Mouse (Mus musculus) cerebellum, adult 2 months (tissue): ENCODE data around the gene Hoxb1. TPM values are rescaled to one million over a fixed set of nuclear protein-coding genes. Genes with fewer than 3 reads are reported as not detected.

Experiments used
- DNase-seq, 2 experiments: peaks; one replicate each; pipeline ENCODE4 v3.0.0; 2021
- H3K27ac ChIP-seq: fragments of 200-500 bp; 2 replicates; pipeline ENCODE4 v1.5.1; 2012; ENCODE audit warnings: low read length, control low read depth, inconsistent platforms; ENCODE audit not compliant: insufficient read depth
- H3K27me3 ChIP-seq: fragments of 200-500 bp; 2 replicates; pipeline ENCODE4 v1.6.1; 2012; ENCODE audit warnings: inconsistent platforms, mild to moderate bottlenecking, low read length, moderate library complexity; ENCODE audit not compliant: control insufficient read depth, insufficient read depth
- H3K4me1 ChIP-seq: fragments of 200-500 bp; 2 replicates; pipeline ENCODE4 v1.6.1; 2011; ENCODE audit warnings: low read length; ENCODE audit not compliant: control insufficient read depth, insufficient read depth
- H3K4me3 ChIP-seq: fragments of 200-500 bp; replicated peaks from 2 replicates; pipeline ENCODE3; 2011; ENCODE audit warnings: mild to moderate bottlenecking, low read depth, low read length, control low read depth; ENCODE audit not compliant: insufficient read depth
- CTCF ChIP-seq: fragments of 200-500 bp; IDR thresholded peaks from 2 replicates; pipeline ENCODE4 v1.5.1; 2011; ENCODE audit warnings: low read depth, mild to moderate bottlenecking, control low read depth, low read length, moderate library complexity, borderline replicate concordance; ENCODE audit not compliant: insufficient read depth
- POLR2A ChIP-seq: fragments of 200-500 bp; IDR thresholded peaks from 2 replicates; pipeline ENCODE4 v1.6.1; 2011; ENCODE audit warnings: low read length, control low read depth, borderline replicate concordance; ENCODE audit not compliant: insufficient read depth
- WGBS: fragments of 180-500 bp; shearing (Covaris S2); methylation state at CpG from one replicate; pipeline ENCODE4 v1.1.7; 2018; 5-methylcytosine and 5-hydroxymethylcytosine counted together
- polyA plus RNA-seq: library from polyadenylated mRNA; depleted of rRNA; stranded (reverse); fragments of >200 nt; gene quantifications from 2 replicates; pipeline ENCODE4 v1.2.3, GENCODE M21; 2012

The Hoxb1 gene
- polyA plus RNA-seq, 1 experiment, result not detected

GRCm38 (mm10) chr11:96327122-96327521 lies 38.4 kb upstream of the Hoxb1 start:
- Histone ChIP-seq H3K4me3 (no peak overlapping the region), H3K27ac (no peak overlapping the region), H3K4me1 (no peaks in the 10 kb centered on the region), H3K27me3 (peaks cover 3% of the 10 kb centered on the region; the same call in 1 of the 2 replicates)
- no peak for DNase-seq
- WGBS, result 4% methylated on average over 7 of the region's 7 CpGs
- TF ChIP-seq POLR2A (no peak), CTCF (no peak)

GRCm38 (mm10) chr11:96327750-96328149 lies 37.8 kb upstream of the Hoxb1 start:
- H3K27ac ChIP-seq, result no peak overlapping the region
- 6% methylated on average over 5 of the region's 5 CpGs for WGBS

GRCm38 (mm10) chr11:96328605-96329004 lies 36.9 kb upstream of the Hoxb1 start:
- no peak overlapping the region for H3K4me3 ChIP-seq
- peaks cover 6% of the 10 kb centered on the region; the same call in 1 of the 2 replicates for H3K27me3 ChIP-seq
- TF ChIP-seq POLR2A (no peak), CTCF (no peak)
- H3K27ac ChIP-seq, result no peak overlapping the region
- H3K4me1 ChIP-seq, result no peaks in the 10 kb centered on the region
- 10% methylated on average over 8 of the region's 8 CpGs for WGBS
- no peak for DNase-seq

More at GRCm38 (mm10) chr11:96327750-96328149, 37.8 kb upstream of the Hoxb1 start:
- H3K4me1 ChIP-seq, result no peaks in the 10 kb centered on the region
- DNase-seq, result no peak
- H3K4me3 ChIP-seq, result no peak overlapping the region
- H3K27me3 ChIP-seq, result peaks cover 5% of the 10 kb centered on the region; the same call in 1 of the 2 replicates
- TF ChIP-seq POLR2A (no peak), CTCF (no peak)

- DNase-seq, result no peak
- H3K4me3 ChIP-seq, result no peak overlapping the region
- WGBS, result 3% methylated on average over 8 of the region's 8 CpGs
- no peak for TF ChIP-seq POLR2A
- TF ChIP-seq CTCF, result no peak
- no peaks in the 10 kb centered on the region for H3K4me1 ChIP-seq
- H3K27ac ChIP-seq, result no peak overlapping the region
- H3K27me3 ChIP-seq, result peaks cover 5% of the 10 kb centered on the region; the same call in 1 of the 2 replicates
Observed at GRCm38 (mm10) chr11:96332105-96332504, 33.4 kb upstream of the Hoxb1 start.

- H3K27ac ChIP-seq, result no peak overlapping the region
- H3K27me3 ChIP-seq, result peaks cover 5% of the 10 kb centered on the region; the same call in 1 of the 2 replicates
- no peaks in the 10 kb centered on the region for H3K4me1 ChIP-seq
- H3K4me3 ChIP-seq, result no peak overlapping the region
- DNase-seq, result no peak
- no peak for TF ChIP-seq POLR2A
- TF ChIP-seq CTCF, result no peak
- 1% methylated on average over 35 of the region's 35 CpGs for WGBS
Observed at GRCm38 (mm10) chr11:96332618-96333032, 32.9 kb upstream of the Hoxb1 start.

DNA sequence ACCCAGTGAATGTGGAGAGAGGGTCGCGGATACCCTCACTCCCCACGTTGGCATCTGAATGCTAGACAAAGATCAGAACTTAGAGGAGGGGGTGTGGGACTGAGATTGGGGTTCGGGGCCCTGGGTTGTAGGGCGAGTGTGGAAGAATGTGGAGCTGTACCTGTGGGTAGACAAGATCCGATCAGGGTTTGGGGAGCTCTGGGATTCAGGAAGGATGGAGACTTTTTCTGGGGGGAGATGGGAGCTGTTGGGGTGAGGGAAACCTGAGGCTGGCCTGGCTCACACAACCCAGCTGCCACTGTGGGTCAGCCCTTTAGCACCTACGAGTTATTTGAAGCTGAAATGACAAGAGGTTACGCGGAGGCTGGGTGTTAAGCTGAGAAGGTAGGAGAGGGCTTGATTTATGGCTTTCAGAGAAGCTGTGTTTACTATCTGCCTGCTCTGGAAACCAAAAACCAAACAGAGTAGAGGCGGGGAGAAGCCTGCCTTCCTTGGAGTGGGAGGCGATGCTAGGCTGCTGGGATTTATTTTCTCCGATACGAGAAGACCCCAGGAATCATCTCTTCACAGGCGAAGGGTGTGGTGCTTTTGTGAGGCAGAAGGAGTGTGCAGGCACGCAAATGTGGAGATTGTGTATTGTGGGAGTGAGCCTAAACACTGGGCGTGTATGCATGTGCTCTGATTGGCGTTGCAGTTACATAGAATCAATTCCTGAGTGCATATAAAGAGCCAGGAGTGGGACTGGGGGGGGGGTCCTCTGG lies 32.1 kb upstream of the Hoxb1 start:
- H3K27ac ChIP-seq, result no peak overlapping the region
- no peaks in the 10 kb centered on the region for H3K4me1 ChIP-seq
- peaks cover 5% of the 10 kb centered on the region; the same call in 1 of the 2 replicates for H3K27me3 ChIP-seq
- H3K4me3 ChIP-seq, result no peak overlapping the region
- TF ChIP-seq CTCF, result no peak
- no peak for TF ChIP-seq POLR2A
- DNase-seq, result no peak
- WGBS, result 4% methylated on average over 17 of the region's 17 CpGs

DNA sequence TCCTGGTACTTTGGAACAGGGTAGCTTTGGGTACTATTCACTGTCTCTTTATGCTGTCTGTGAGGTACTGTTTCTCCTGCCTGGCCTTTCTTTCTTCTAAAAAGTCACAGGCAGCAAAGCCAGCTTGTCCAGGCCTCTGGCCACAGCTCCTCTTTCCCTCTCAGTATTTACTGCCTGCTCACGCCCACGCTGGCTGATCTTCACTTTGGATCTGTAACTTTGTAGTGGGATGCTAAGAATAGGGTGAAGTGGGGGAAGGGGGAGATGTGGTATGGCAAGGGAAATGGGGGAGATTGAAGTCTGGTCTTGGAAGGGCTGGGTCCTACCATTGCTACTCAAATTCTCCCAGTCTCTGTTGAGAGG lies 31.6 kb upstream of the Hoxb1 start:
- no peak overlapping the region for H3K27ac ChIP-seq
- 8% methylated on average over 2 of the region's 2 CpGs for WGBS

DNA sequence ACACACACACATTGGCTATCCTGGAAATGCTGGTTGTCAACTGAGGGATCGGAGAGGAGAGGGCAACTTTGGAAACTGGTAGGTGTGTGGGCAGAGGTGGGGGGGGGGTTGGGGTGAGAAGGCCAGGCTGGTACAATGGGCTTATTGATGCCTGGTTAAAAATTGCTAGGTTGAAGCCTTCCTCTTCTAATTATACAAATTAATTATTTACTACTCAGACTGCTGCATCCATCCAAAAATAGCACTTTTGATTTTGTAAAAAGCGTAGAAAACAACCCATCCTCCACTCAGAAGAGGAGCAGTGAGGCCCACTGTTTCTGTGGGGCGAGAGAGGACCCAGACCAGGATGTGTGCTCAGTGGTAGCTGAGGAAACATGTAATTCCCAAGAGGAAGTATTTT lies 30.6 kb upstream of the Hoxb1 start:
- Histone ChIP-seq H3K27ac (no peak overlapping the region), H3K4me1 (no peaks in the 10 kb centered on the region), H3K27me3 (peaks cover 5% of the 10 kb centered on the region; the same call in 1 of the 2 replicates), H3K4me3 (no peak overlapping the region)
- DNase-seq, result no peak
- TF ChIP-seq POLR2A (no peak), CTCF (no peak)
- WGBS, result 26% methylated on average over 3 of the region's 3 CpGs

More for the DNA sequence above, 31.6 kb upstream of the Hoxb1 start:
- no peak overlapping the region for H3K4me3 ChIP-seq
- peaks cover 5% of the 10 kb centered on the region; the same call in 1 of the 2 replicates for H3K27me3 ChIP-seq
- no peak for DNase-seq
- H3K4me1 ChIP-seq, result no peaks in the 10 kb centered on the region
- TF ChIP-seq POLR2A (no peak), CTCF (no peak)
